Mouse (Mus musculus): Measurements from ENCODE around the gene Prcd.
A peak's percentile ranks its signal among the peaks of the same experiment; 100 is the strongest.

Prcd gene

GRCm38 (mm10) chr11:116625081-116626000 is 28.0 kb upstream of the Prcd start:
- DNase-seq (ENCODE audit: low read depth, low spot score), result peak; percentile 94

- no peak for DNase-seq (ENCODE audit: low read depth, low spot score)
Observed at GRCm38 (mm10) chr11:116626299-116627071, 26.8 kb upstream of the Prcd start, which contains the start of gene Rhbdf2. Rhbdf2 (minus strand) TSS chr11:116627019.

- DNase-seq (ENCODE audit: low read depth, low spot score), result peak; percentile 79
Observed at GRCm38 (mm10) chr11:116627072-116628020, 26.0 kb upstream of the Prcd start.

- DNase-seq (ENCODE audit: low read depth, low spot score), result peak; percentile 95
Observed at GRCm38 (mm10) chr11:116628712-116629111, 24.6 kb upstream of the Prcd start.

GRCm38 (mm10) chr11:116629472-116629871 is 23.9 kb upstream of the Prcd start:
- DNase-seq (ENCODE audit: low read depth, low spot score), result no peak

- no peak for DNase-seq (ENCODE audit: low read depth, low spot score)
Observed at GRCm38 (mm10) chr11:116630171-116630965, 23.0 kb upstream of the Prcd start.

GRCm38 (mm10) chr11:116632962-116633361 is 20.4 kb upstream of the Prcd start:
- no peak for DNase-seq (ENCODE audit: low read depth, low spot score)

GRCm38 (mm10) chr11:116636607-116637006 is 16.7 kb upstream of the Prcd start:
- DNase-seq (ENCODE audit: low read depth, low spot score), result peak; percentile 34

- peak; percentile 87 for DNase-seq (ENCODE audit: low read depth, low spot score)
Observed at GRCm38 (mm10) chr11:116641168-116641567, 12.2 kb upstream of the Prcd start.

GRCm38 (mm10) chr11:116641731-116642130 is 11.6 kb upstream of the Prcd start:
- no peak for DNase-seq (ENCODE audit: low read depth, low spot score)

GRCm38 (mm10) chr11:116642681-116643578 is 10.4 kb upstream of the Prcd start:
- DNase-seq (ENCODE audit: low read depth, low spot score), result peak; percentile 90

- DNase-seq (ENCODE audit: low read depth, low spot score), result peak; percentile 74
Observed at GRCm38 (mm10) chr11:116643579-116644224, 9.6 kb upstream of the Prcd start.

- no peak for DNase-seq (ENCODE audit: low read depth, low spot score)
Observed at GRCm38 (mm10) chr11:116644225-116645112, 8.9 kb upstream of the Prcd start.

GRCm38 (mm10) chr11:116645446-116646110 is 7.8 kb upstream of the Prcd start:
- DNase-seq (ENCODE audit: low read depth, low spot score), result peak; percentile 22

GRCm38 (mm10) chr11:116646136-116646535 is 7.2 kb upstream of the Prcd start:
- DNase-seq (ENCODE audit: low read depth, low spot score), result no peak

- no peak for DNase-seq (ENCODE audit: low read depth, low spot score)
Observed at GRCm38 (mm10) chr11:116646771-116647170, 6.6 kb upstream of the Prcd start.

GRCm38 (mm10) chr11:116647340-116647991 is 5.9 kb upstream of the Prcd start:
- DNase-seq (ENCODE audit: low read depth, low spot score), result no peak

All from ZHBTc4 (cell line).